Mouse (Mus musculus) heart, embryonic 14.5 days (tissue): ENCODE data around the gene Ifna4. TPM values are rescaled to one million over a fixed set of nuclear protein-coding genes. Genes with fewer than 3 reads are reported as not detected.

Source experiments
- ATAC-seq: fragments of 200-750 bp; cut with Nextera tagmentation; 2 replicates; pipeline ENCODE4 v1.8.0; 2017; ENCODE audit warnings: low read depth, moderate TSS enrichment; ENCODE audit not compliant: insufficient number of reproducible peaks, insufficient read depth, low FRiP score
- H3K27ac ChIP-seq, 2 experiments: fragments of 200-500 bp in 1 of 2; fragments of 300-500 bp in 1 of 2; sonication (generic) in 1 of 2; replicated peaks in 1 of 2; 2 replicates each; pipeline ENCODE4 v1.5.1; 2012 to 2014; ENCODE audit warnings: low read depth in 2 of 2, low read length in 2 of 2, control low read depth in 1 of 2, mild to moderate bottlenecking in 1 of 2, mixed read lengths in 1 of 2; ENCODE audit not compliant: control insufficient read depth in 1 of 2, insufficient read depth in 1 of 2
- H3K27me3 ChIP-seq: fragments of 300-500 bp; sonication (generic); 2 replicates; pipeline ENCODE4 v1.6.1; 2014; ENCODE audit warnings: mild to moderate bottlenecking, low read length, control low read depth; ENCODE audit not compliant: control insufficient read depth, insufficient read depth
- H3K36me3 ChIP-seq: fragments of 300-500 bp; sonication (generic); 2 replicates; pipeline ENCODE4 v1.6.1; 2014; ENCODE audit warnings: mild to moderate bottlenecking, control low read depth, low read length, mixed read lengths; ENCODE audit not compliant: control insufficient read depth, insufficient read depth
- H3K4me1 ChIP-seq, 2 experiments: fragments of 200-500 bp in 1 of 2; fragments of 300-500 bp in 1 of 2; sonication (generic) in 1 of 2; 2 replicates each; pipeline ENCODE4 v1.6.1; 2012 to 2014; ENCODE audit warnings: low read length in 2 of 2, control low read depth in 1 of 2, mixed read lengths in 1 of 2; ENCODE audit not compliant: control insufficient read depth in 2 of 2, insufficient read depth in 2 of 2
- H3K4me2 ChIP-seq: fragments of 300-500 bp; sonication (generic); 2 replicates; pipeline ENCODE4 v1.6.1; 2014; ENCODE audit warnings: mild to moderate bottlenecking, low read length
- H3K4me3 ChIP-seq, 2 experiments: fragments of 200-500 bp in 1 of 2; fragments of 300-500 bp in 1 of 2; sonication (generic) in 1 of 2; 2 replicates each; pipeline ENCODE4 v1.5.1; 2012 to 2014; ENCODE audit warnings: low read length in 2 of 2, mild to moderate bottlenecking in 2 of 2, control low read depth in 1 of 2, low read depth in 1 of 2, moderate library complexity in 1 of 2; ENCODE audit not compliant: control insufficient read depth in 1 of 2, insufficient read depth in 1 of 2
- H3K9ac ChIP-seq: fragments of 300-500 bp; sonication (generic); 2 replicates; pipeline ENCODE4 v1.6.1; 2014; ENCODE audit warnings: mild to moderate bottlenecking, low read length
- H3K9me3 ChIP-seq: fragments of 300-500 bp; sonication (generic); 2 replicates; pipeline ENCODE4 v1.6.1; 2016; ENCODE audit warnings: low read length, control low read depth; ENCODE audit not compliant: control insufficient read depth
- WGBS: fragments of 180-500 bp; shearing (Covaris S2); extraction: QIAGEN DNeasy Blood & Tissue Kit; methylation state at CpG from one replicate; pipeline ENCODE4 v1.1.7; 2014; 5-methylcytosine and 5-hydroxymethylcytosine counted together
- polyA plus RNA-seq: library from polyadenylated mRNA; unstranded; fragments of >200 nt; fragmentation: Nextera tagmentation; extraction: Ambion mirVana; gene quantifications from 2 replicates; pipeline ENCODE4 v1.2.1, GENCODE M21; 2014

Gene Ifna4
- polyA plus RNA-seq, 1 experiment from 2014 or later, result not detected

DNA sequence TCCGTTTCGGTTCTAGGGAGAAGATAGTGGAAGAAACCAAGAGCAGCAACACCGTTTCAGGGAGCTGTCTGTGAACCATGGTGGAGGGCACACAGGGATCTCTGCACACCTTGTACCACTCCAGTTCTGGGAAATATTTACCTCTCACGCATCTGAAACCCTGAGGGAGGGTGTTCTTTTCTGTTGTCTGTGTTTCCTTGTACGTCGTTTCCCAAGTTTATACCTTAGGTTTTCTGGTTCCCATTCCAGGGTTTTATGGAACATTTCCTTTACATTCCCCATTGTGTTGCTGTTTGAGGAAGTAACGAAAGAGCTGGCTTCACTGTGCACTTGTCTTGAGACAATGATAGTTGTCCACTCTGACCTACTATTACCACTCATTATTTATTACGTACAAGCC is 38.4 kb downstream of the Ifna4 start, which contains the start of gene Ifne:
Ifne (minus strand) TSS at position 101 of the 400 bp plus-strand sequence.
- 80% methylated on average over 8 of the region's 8 CpGs for WGBS
- ATAC-seq, result no peak

DNA sequence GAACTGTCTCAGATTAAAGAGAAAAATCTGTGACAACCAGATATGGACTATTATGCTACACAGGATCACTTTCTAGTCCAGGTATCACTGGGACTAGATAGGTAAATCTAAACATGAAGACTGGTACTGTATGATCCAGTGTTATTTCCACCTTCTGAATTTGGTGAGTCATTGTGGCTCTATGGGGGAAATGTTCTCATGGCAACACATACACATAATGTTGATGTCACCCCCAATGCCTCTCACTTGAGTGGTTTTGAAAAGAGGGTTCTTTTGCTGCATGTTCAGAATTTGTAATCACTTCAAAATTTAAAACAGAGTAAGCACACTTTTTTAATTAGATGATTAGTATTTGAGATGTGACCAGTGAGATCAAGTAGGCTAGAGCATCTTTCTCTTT is 46.6 kb downstream of the Ifna4 start:
- no peak overlapping the region for H3K27ac ChIP-seq
- H3K4me2 ChIP-seq, result no peak overlapping the region
- no peak for ATAC-seq
- H3K4me3 ChIP-seq, result no peak overlapping the region
- no peaks in the 10 kb centered on the region for H3K4me1 ChIP-seq
- H3K9ac ChIP-seq, result no peak overlapping the region
- no peaks in the 10 kb centered on the region for H3K9me3 ChIP-seq
- no peaks in the 10 kb centered on the region for H3K27me3 ChIP-seq
- no peaks in the 10 kb centered on the region for H3K36me3 ChIP-seq

More for the DNA sequence above, 38.4 kb downstream of the Ifna4 start, which contains the start of gene Ifne:
- Histone ChIP-seq H3K4me3 (no peak within 1 kb of the TSS), H3K27ac (no peak within 1 kb of the TSS), H3K36me3 (no peaks in the 10 kb centered on the region), H3K9me3 (no peaks in the 10 kb centered on the region), H3K9ac (no peak within 1 kb of the TSS), H3K4me2 (no peak within 1 kb of the TSS), H3K4me1 (no peaks in the 10 kb centered on the region; a peak in 1 of 4 replicates), H3K27me3 (no peaks in the 10 kb centered on the region)

Other genes with a start within 250 kb of the Ifna4 start
- gene Ifna9, start 249.5 kb upstream of the Ifna4 start, polyA plus RNA-seq, result not detected in 2 replicates
- gene Ifna12, start 238.5 kb upstream of the Ifna4 start, polyA plus RNA-seq, result not detected in 2 replicates
- not detected in 2 replicates for gene C87499, start 207.4 kb upstream of the Ifna4 start, polyA plus RNA-seq
- not detected in 2 replicates for gene Ifna13, start 197.4 kb upstream of the Ifna4 start, polyA plus RNA-seq
- not detected in 2 replicates for gene Ifna16, start 164.9 kb upstream of the Ifna4 start, polyA plus RNA-seq
- not detected in 2 replicates for gene Ifna2, start 157.9 kb upstream of the Ifna4 start, polyA plus RNA-seq
- gene Ifnab, start 150.5 kb upstream of the Ifna4 start, polyA plus RNA-seq, result not detected in 2 replicates
- gene Gm26566, start 120.1 kb upstream of the Ifna4 start, polyA plus RNA-seq, result 1.6 and 1.7 TPM in 2 replicates
- 105 and 108 TPM in 2 replicates for gene Klhl9, start 119.4 kb upstream of the Ifna4 start, polyA plus RNA-seq
- gene Gm13271, start 87.0 kb upstream of the Ifna4 start, polyA plus RNA-seq, result not detected in 2 replicates
- gene Gm13283, start 81.7 kb upstream of the Ifna4 start, polyA plus RNA-seq, result 0.49 TPM in 1 of 2 replicates, not detected in the other
- gene Gm13290, start 68.0 kb upstream of the Ifna4 start, polyA plus RNA-seq, result not detected in 2 replicates
- gene Gm13289, start 64.9 kb upstream of the Ifna4 start, polyA plus RNA-seq, result not detected in 2 replicates
- gene Gm13272, start 62.0 kb upstream of the Ifna4 start, polyA plus RNA-seq, result not detected in 2 replicates
- not detected in 2 replicates for gene Ifnz, start 59.7 kb upstream of the Ifna4 start, polyA plus RNA-seq
- not detected in 2 replicates for gene Gm13276, start 56.2 kb upstream of the Ifna4 start, polyA plus RNA-seq
- gene Gm13277, start 53.2 kb upstream of the Ifna4 start, polyA plus RNA-seq, result not detected in 2 replicates
- gene Gm13278, start 50.3 kb upstream of the Ifna4 start, polyA plus RNA-seq, result not detected in 2 replicates
- gene Gm13275, start 47.4 kb upstream of the Ifna4 start, polyA plus RNA-seq, result not detected in 2 replicates
- gene Gm13279, start 44.5 kb upstream of the Ifna4 start, polyA plus RNA-seq, result not detected in 2 replicates
- gene Gm13285, start 42.2 kb upstream of the Ifna4 start, polyA plus RNA-seq, result 0.66 and 0.80 TPM in 2 replicates
- not detected in 2 replicates for gene Gm13287, start 38.6 kb upstream of the Ifna4 start, polyA plus RNA-seq
- gene Gm13288, start 36.3 kb upstream of the Ifna4 start, polyA plus RNA-seq, result 0.07 TPM in 1 of 2 replicates, not detected in the other
- not detected in 2 replicates for gene Ifna7, start 25.6 kb upstream of the Ifna4 start, polyA plus RNA-seq
- not detected in 2 replicates for gene Ifna11, start 21.9 kb upstream of the Ifna4 start, polyA plus RNA-seq
- not detected in 2 replicates for gene Ifna6, start 14.4 kb upstream of the Ifna4 start, polyA plus RNA-seq
- not detected in 2 replicates for gene Ifna5, start 6.3 kb upstream of the Ifna4 start, polyA plus RNA-seq
- not detected in 2 replicates for gene Ifna1, start 8.2 kb downstream of the Ifna4 start, polyA plus RNA-seq
- not detected in 2 replicates for gene Ifne, start 38.3 kb downstream of the Ifna4 start, polyA plus RNA-seq